Mouse (Mus musculus): Measurements from ENCODE around the gene Optc. TPM values are rescaled to one million over a fixed set of nuclear protein-coding genes. Genes with fewer than 3 reads are reported as not detected.

The Optc gene
- polyA plus RNA-seq (2015; fragmentation: Nextera tagmentation; extraction: Ambion mirVana) = 1.2 TPM in 2 replicates

GRCm38 (mm10) chr1:133907949-133908658, at the start of gene Optc:
Gene Optc (minus strand): TSS chr1:133907999.
- H3K9ac ChIP-seq = peak within 1 kb of the TSS; percentile 52
- peaks cover 18% of the 10 kb centered on the region for H3K4me1 ChIP-seq (replicated peaks)
- peak within 1 kb of the TSS; percentile 37 for H3K4me3 ChIP-seq (replicated peaks)
- H3K27me3 ChIP-seq (replicated peaks) = no peaks in the 10 kb centered on the region
- 5% methylated on average over 28 of the region's 30 CpGs for WGBS
- no peaks in the 10 kb centered on the region for H3K9me3 ChIP-seq
- no peaks in the 10 kb centered on the region for H3K36me3 ChIP-seq
- H3K4me2 ChIP-seq (replicated peaks) = peak within 1 kb of the TSS; percentile 82
- peak; percentile 85 for ATAC-seq
- H3K27ac ChIP-seq = peak within 1 kb of the TSS; percentile 75

- H3K4me2 ChIP-seq (replicated peaks) = no peak overlapping the region
- H3K9ac ChIP-seq = no peak overlapping the region
- H3K27ac ChIP-seq = no peak overlapping the region
- peaks cover 10% of the 10 kb centered on the region for H3K4me1 ChIP-seq (replicated peaks)
- 42% methylated on average over 2 of the region's 2 CpGs for WGBS
- no peaks in the 10 kb centered on the region for H3K27me3 ChIP-seq (replicated peaks)
- H3K36me3 ChIP-seq = no peaks in the 10 kb centered on the region
- no peak overlapping the region for H3K4me3 ChIP-seq (replicated peaks)
- no peak for ATAC-seq
- H3K9me3 ChIP-seq = no peaks in the 10 kb centered on the region
Observed at GRCm38 (mm10) chr1:133954009-133954408, 46.2 kb upstream of the Optc start.

- no peak for ATAC-seq
- H3K4me2 ChIP-seq (replicated peaks) = no peak overlapping the region
- H3K36me3 ChIP-seq = no peaks in the 10 kb centered on the region
- peaks cover 10% of the 10 kb centered on the region for H3K4me1 ChIP-seq (replicated peaks)
- H3K27ac ChIP-seq = no peak overlapping the region
- no peak overlapping the region for H3K4me3 ChIP-seq (replicated peaks)
- H3K27me3 ChIP-seq (replicated peaks) = no peaks in the 10 kb centered on the region
- WGBS = 43% methylated on average over 9 of the region's 9 CpGs
- no peaks in the 10 kb centered on the region for H3K9me3 ChIP-seq
- H3K9ac ChIP-seq = no peak overlapping the region
Observed at GRCm38 (mm10) chr1:133953261-133953742, 45.5 kb upstream of the Optc start.

GRCm38 (mm10) chr1:133951598-133951997, 43.8 kb upstream of the Optc start:
- ATAC-seq = peak; percentile 36; the same call in 1 of the 2 replicates
- no peak overlapping the region for H3K9ac ChIP-seq
- no peak overlapping the region for H3K4me3 ChIP-seq (replicated peaks)
- H3K36me3 ChIP-seq = no peaks in the 10 kb centered on the region
- 61% methylated on average over 6 of the region's 6 CpGs for WGBS
- no peak overlapping the region for H3K27ac ChIP-seq
- H3K27me3 ChIP-seq (replicated peaks) = no peaks in the 10 kb centered on the region
- H3K4me1 ChIP-seq (replicated peaks) = peaks cover 10% of the 10 kb centered on the region
- no peaks in the 10 kb centered on the region for H3K9me3 ChIP-seq
- no peak overlapping the region for H3K4me2 ChIP-seq (replicated peaks)

GRCm38 (mm10) chr1:133950061-133950782, 42.4 kb upstream of the Optc start:
- Histone ChIP-seq H3K4me1 (replicated peaks) (peaks cover 10% of the 10 kb centered on the region), H3K4me3 (replicated peaks) (no peak overlapping the region), H3K27me3 (replicated peaks) (no peaks in the 10 kb centered on the region), H3K9me3 (no peaks in the 10 kb centered on the region), H3K4me2 (replicated peaks) (no peak overlapping the region), H3K9ac (no peak overlapping the region), H3K27ac (no peak overlapping the region), H3K36me3 (no peaks in the 10 kb centered on the region)
- ATAC-seq = peak; percentile 66; the same call in 1 of the 2 replicates
- WGBS = 39% methylated on average over 7 of the region's 7 CpGs

- Histone ChIP-seq H3K9ac (no peak overlapping the region), H3K27me3 (replicated peaks) (no peaks in the 10 kb centered on the region), H3K9me3 (no peaks in the 10 kb centered on the region), H3K36me3 (no peaks in the 10 kb centered on the region), H3K4me3 (replicated peaks) (no peak overlapping the region), H3K4me2 (replicated peaks) (no peak overlapping the region), H3K27ac (no peak overlapping the region), H3K4me1 (replicated peaks) (peaks cover 12% of the 10 kb centered on the region; the same call in 1 of the 2 replicates)
- WGBS = 91% methylated on average over 3 of the region's 3 CpGs
- ATAC-seq = no peak
Observed at GRCm38 (mm10) chr1:133945106-133945505, 37.3 kb upstream of the Optc start.

GRCm38 (mm10) chr1:133941904-133942303, 34.1 kb upstream of the Optc start:
- Histone ChIP-seq H3K4me1 (replicated peaks) (peaks cover 11% of the 10 kb centered on the region; the same call in 1 of the 2 replicates), H3K4me3 (replicated peaks) (no peak overlapping the region), H3K4me2 (replicated peaks) (no peak overlapping the region), H3K27ac (no peak overlapping the region), H3K27me3 (replicated peaks) (no peaks in the 10 kb centered on the region), H3K9ac (no peak overlapping the region), H3K9me3 (no peaks in the 10 kb centered on the region), H3K36me3 (no peaks in the 10 kb centered on the region)
- 84% methylated on average over 3 of the region's 3 CpGs for WGBS
- no peak for ATAC-seq

- H3K4me1 ChIP-seq (replicated peaks) = peaks cover 11% of the 10 kb centered on the region; the same call in 1 of the 2 replicates
- H3K4me2 ChIP-seq (replicated peaks) = no peak overlapping the region
- peak; percentile 20; the same call in 1 of the 2 replicates for ATAC-seq
- WGBS = 45% methylated on average over 11 of the region's 11 CpGs
- no peaks in the 10 kb centered on the region for H3K27me3 ChIP-seq (replicated peaks)
- no peaks in the 10 kb centered on the region for H3K9me3 ChIP-seq
- H3K4me3 ChIP-seq (replicated peaks) = no peak overlapping the region
- H3K27ac ChIP-seq = no peak overlapping the region
- H3K9ac ChIP-seq = no peak overlapping the region
- H3K36me3 ChIP-seq = no peaks in the 10 kb centered on the region
Observed at GRCm38 (mm10) chr1:133941158-133941860, 33.5 kb upstream of the Optc start.

- Histone ChIP-seq H3K36me3 (no peaks in the 10 kb centered on the region), H3K4me1 (replicated peaks) (peaks cover 11% of the 10 kb centered on the region; the same call in 1 of the 2 replicates), H3K4me3 (replicated peaks) (no peak overlapping the region), H3K4me2 (replicated peaks) (no peak overlapping the region), H3K9me3 (no peaks in the 10 kb centered on the region), H3K27me3 (replicated peaks) (no peaks in the 10 kb centered on the region), H3K9ac (no peak overlapping the region), H3K27ac (no peak overlapping the region)
- 87% methylated on average over 3 of the region's 3 CpGs for WGBS
- ATAC-seq = no peak
Observed at GRCm38 (mm10) chr1:133940481-133941092, 32.8 kb upstream of the Optc start.

- ATAC-seq = no peak
- peaks cover 11% of the 10 kb centered on the region; the same call in 1 of the 2 replicates for H3K4me1 ChIP-seq (replicated peaks)
Observed at GRCm38 (mm10) chr1:133939708-133940107, 31.9 kb upstream of the Optc start.

GRCm38 (mm10) chr1:133936169-133936568, 28.4 kb upstream of the Optc start:
- Histone ChIP-seq H3K36me3 (no peaks in the 10 kb centered on the region), H3K9me3 (no peaks in the 10 kb centered on the region), H3K27ac (no peak overlapping the region), H3K4me2 (replicated peaks) (no peak overlapping the region), H3K4me1 (replicated peaks) (peaks cover 15% of the 10 kb centered on the region; the same call in 1 of the 2 replicates), H3K9ac (no peak overlapping the region), H3K27me3 (replicated peaks) (no peaks in the 10 kb centered on the region), H3K4me3 (replicated peaks) (no peak overlapping the region)
- no peak for ATAC-seq
- WGBS = 97% methylated on average over 3 of the region's 3 CpGs

More at GRCm38 (mm10) chr1:133939708-133940107, 31.9 kb upstream of the Optc start:
- H3K4me3 ChIP-seq (replicated peaks) = no peak overlapping the region
- H3K36me3 ChIP-seq = no peaks in the 10 kb centered on the region
- no peak overlapping the region for H3K4me2 ChIP-seq (replicated peaks)
- no peak overlapping the region for H3K9ac ChIP-seq
- no peak overlapping the region for H3K27ac ChIP-seq
- H3K27me3 ChIP-seq (replicated peaks) = no peaks in the 10 kb centered on the region
- H3K9me3 ChIP-seq = no peaks in the 10 kb centered on the region
- 88% methylated on average over 8 of the region's 8 CpGs for WGBS
